Mouse (Mus musculus): ENCODE measurements around the gene Btbd17.

The Btbd17 gene

DNA sequence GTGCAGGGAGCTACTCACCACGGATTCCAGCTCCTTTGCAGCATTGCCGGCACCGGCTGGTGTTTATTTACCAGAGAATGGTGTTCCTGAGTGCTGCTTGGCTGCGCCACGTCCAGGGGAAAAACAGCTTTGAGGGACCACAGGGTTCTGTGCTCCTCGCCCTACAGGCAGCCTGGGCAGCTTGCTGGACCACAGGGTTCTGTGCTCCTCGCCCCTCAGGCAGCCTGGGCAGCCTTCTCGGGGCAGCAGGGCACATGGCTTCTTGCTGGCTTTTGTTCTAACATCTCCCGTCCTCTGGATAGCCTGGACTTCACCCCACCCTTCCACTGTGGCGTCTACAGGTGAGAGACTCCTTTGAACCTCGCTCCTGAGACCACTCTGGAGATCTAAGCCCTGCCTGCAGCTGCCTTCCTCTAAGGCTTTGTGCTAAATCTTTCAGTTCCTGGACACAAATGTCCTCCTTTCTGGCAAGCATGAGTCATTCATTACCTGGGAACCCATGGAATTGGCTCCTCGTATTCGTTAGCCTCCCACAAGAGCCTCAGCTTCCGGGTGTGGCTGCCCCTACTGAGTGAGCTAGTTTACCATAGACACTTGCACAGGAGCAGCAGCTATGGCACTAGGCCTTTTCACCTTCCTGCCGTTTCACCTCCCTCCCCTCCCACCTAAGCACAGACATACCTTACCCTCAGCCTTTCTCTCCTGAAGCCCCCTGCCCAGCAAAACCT lies 7.0 kb upstream of the Btbd17 start:
- no peak for DNase-seq (ENCODE audit: low spot score)

DNA sequence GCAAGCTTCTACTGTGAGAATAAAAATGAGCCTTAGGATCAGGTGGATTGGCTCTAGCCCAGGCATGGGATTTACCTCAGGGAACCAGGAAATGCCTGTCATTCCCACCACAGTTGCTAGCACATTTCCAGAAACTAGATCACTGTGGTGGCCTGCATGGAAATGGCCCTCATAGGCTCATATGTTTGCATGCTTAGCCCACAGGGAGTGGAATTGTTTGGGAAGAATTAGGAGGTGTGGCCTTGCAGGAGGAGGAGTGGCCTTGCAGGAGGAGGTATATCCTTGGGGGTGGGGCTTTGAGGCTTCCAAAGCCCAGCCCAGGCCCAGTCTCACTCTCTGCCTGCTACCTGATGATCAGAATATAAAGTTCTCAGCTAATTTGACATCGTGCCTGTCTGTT lies 6.2 kb upstream of the Btbd17 start:
- DNase-seq (ENCODE audit: low spot score) = no peak

- DNase-seq (ENCODE audit: low spot score) = no peak
Observed at GRCm38 (mm10) chr11:114798624-114799023, 2.9 kb upstream of the Btbd17 start, which contains the start of gene Gpr142. TSS of gene Gpr142 (plus strand) at chr11:114798924.

DNA sequence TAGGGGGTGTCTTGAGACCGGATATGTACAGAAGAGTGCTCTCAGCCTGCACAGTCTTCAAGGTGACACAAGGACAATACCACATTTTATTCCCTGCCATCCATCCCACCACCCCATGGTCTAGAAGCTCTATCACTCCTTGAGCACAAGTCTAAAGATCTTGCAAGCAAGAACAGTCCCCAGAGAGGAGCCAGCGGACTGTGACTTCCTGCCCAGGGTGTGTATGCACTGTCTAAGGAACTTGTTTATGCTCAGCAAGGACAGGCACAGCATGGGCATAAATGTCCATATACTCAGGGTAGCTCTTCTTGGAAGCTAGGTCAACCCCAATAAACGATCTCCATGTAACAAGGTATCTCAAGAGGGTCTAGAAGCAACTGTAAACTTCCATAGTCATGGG lies 2.2 kb upstream of the Btbd17 start:
- no peak for DNase-seq (ENCODE audit: low spot score)

DNA sequence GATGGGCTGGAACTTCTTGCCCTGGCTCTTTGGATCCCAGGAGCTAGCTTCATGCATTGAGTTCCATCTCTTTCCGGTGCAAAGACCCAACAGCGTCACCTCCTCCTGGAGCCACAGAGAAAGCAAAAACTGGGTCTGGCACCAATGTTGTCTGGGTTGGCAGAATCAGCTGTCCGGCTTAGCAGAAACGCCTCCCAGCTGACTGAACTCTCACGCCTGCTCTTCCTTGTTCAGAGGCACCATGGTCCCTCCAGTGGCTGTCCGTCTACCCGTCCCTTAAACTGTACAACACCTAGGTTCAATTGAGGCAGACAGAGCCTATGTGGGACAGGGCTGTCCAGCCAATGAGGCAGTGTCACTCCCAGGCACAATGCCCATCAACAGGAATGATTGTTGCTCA lies 1.4 kb upstream of the Btbd17 start:
- no peak for DNase-seq (ENCODE audit: low spot score)

GRCm38 (mm10) chr11:114795231-114795746 lies 456 bp downstream of the Btbd17 start:
- DNase-seq (ENCODE audit: low spot score) = no peak

GRCm38 (mm10) chr11:114794691-114795090 lies 1.1 kb downstream of the Btbd17 start:
- DNase-seq (ENCODE audit: low spot score) = no peak

GRCm38 (mm10) chr11:114793868-114794545 lies 1.7 kb downstream of the Btbd17 start:
- no peak for DNase-seq (ENCODE audit: low spot score)

GRCm38 (mm10) chr11:114792931-114793494 lies 2.7 kb downstream of the Btbd17 start:
- no peak for DNase-seq (ENCODE audit: low spot score)

GRCm38 (mm10) chr11:114791891-114792411 lies 3.8 kb downstream of the Btbd17 start:
- DNase-seq (ENCODE audit: low spot score) = no peak

GRCm38 (mm10) chr11:114791351-114791889 lies 4.3 kb downstream of the Btbd17 start:
- no peak for DNase-seq (ENCODE audit: low spot score)

GRCm38 (mm10) chr11:114790841-114791240 lies 4.9 kb downstream of the Btbd17 start:
- DNase-seq (ENCODE audit: low spot score) = no peak

DNA sequence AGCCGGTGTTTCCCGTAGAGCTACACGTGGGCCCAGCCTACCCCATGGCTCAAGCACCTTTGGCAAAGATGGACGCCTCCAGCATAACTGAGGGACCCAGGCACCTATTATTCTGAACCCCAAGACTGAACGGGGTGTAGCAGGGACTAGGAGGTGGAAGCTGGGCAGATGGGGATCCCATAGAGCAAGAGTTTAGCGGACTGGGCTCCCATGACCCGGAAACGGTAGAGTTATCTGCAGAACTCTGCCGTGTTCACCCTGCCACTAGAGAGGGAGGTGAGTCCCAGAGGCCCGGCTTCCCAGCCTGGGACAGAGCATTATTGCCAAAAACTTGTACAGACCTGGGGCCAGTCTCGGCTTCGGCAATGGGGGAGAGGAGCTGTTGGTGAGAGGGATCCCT lies 5.6 kb downstream of the Btbd17 start:
- DNase-seq (ENCODE audit: low spot score) = no peak

DNA sequence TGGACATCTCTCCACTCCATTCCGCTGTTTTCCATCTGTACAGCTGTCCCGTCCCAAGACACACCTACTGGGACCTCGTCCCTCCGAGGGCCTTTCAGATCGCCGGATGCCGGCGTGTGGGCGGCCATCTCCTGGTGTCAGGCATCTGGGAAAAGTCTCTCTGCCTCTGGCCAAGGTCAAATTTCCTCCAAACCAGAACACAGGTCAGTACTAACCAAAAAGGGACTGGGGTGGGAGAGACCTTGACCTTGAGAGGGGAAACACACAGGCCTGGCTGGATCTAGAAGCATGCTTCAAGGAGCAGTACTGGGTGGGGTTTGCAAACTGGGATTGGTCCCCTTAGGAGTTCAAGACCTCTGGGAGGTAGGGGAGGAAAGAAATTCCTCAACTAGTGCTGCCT lies 6.0 kb downstream of the Btbd17 start:
- no peak for DNase-seq (ENCODE audit: low spot score)

DNA sequence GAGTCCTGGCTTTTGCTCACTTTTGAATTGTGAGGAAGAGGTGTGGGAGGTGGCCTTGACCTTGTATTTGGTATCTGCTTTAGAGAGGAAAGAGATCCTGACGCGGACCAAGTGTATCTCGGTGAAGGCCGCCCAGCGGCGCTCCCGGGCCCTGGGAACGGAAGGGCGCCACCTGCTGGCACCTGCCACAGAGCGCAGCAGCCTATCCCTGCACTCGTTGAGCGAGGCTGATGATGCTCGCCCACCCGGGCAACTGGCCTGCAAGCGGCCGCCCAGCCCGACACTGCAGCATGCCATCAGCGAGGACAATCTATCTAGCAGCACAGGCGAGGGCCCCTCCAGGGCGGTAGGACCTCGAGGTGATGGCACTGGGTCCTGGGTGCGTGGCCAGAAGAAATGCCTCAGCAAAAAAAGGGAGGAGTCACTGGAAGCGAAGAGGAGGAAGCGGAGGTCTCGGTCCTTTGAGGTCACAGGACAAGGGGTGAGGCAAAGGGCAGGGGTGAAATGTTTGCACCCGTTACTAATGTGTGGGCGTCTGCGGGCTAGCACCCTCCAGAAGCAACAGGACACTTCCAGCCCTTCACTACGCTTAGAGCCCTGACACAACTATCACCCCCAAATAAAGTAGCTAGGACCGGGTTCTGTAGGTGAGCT lies 6.6 kb downstream of the Btbd17 start:
- DNase-seq (ENCODE audit: low spot score) = peak; percentile 55

- DNase-seq (ENCODE audit: low spot score) = no peak
Observed at GRCm38 (mm10) chr11:114787611-114788010, 8.1 kb downstream of the Btbd17 start.

GRCm38 (mm10) chr11:114786326-114786725 lies 9.4 kb downstream of the Btbd17 start:
- DNase-seq (ENCODE audit: low spot score) = no peak

- DNase-seq (ENCODE audit: low spot score) = no peak
Observed at GRCm38 (mm10) chr11:114785892-114786291, 9.9 kb downstream of the Btbd17 start.

GRCm38 (mm10) chr11:114780076-114780475 lies 15.7 kb downstream of the Btbd17 start:
- no peak for DNase-seq (ENCODE audit: low spot score)

- DNase-seq (ENCODE audit: low spot score) = no peak
Observed at GRCm38 (mm10) chr11:114771896-114772295, 23.8 kb downstream of the Btbd17 start.

DNA sequence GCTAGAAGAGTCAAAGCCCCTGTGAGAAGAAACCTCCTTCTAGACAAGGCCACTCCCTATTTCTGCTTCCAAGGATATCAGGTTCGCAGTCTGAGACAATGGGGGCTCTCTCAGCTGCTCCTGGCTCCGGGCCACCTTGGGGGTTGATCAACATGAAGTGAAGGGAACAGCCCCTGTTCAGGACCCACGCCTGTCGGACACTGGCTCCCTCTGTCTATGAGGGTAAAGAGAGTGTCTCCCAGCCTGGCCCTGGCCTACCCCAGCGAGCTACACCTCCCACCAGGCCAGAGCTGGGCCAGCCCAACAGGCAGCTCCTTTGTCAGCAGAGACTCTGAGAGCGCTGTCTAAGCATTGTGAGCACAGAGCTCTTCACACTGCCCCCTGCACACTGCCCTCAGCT lies 25.8 kb downstream of the Btbd17 start:
- no peak for DNase-seq (ENCODE audit: low spot score)
